Mouse (Mus musculus) cortical plate, adult 2 months (tissue): ENCODE data around the gene Shf.

Experiments used
- CTCF ChIP-seq: fragments of 200-500 bp; IDR thresholded peaks from 2 replicates; pipeline ENCODE4 v1.5.1; 2011; ENCODE audit warnings: mild to moderate bottlenecking, control low read depth, low read length; ENCODE audit not compliant: insufficient read depth; ENCODE audit errors: extremely low read depth
- POLR2A ChIP-seq: fragments of 200-500 bp; IDR thresholded peaks from 2 replicates; pipeline ENCODE4 v1.6.1; 2011; ENCODE audit warnings: mild to moderate bottlenecking, low read length, control low read depth; ENCODE audit not compliant: insufficient read depth; ENCODE audit errors: extremely low read depth

DNA sequence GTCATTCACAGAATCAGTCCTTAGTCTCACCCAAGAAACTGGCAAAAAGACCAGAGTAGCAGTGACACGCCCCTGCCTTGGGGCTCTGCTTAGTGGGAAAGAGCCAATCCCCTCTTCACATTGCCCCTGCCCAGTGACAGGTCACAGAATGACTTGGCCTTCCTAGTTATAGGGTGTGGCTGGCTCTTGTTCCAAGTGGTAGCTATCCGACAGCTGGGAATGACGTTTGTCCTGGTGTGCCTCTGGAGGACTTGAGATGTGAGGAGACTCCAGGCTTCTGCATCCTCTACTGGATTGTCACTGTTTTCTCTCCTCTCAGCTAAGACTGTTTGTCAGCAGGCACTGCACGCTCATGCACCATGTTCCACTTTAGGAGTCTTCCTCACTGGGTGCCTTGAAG lies 51.6 kb downstream of the Shf start:
- no peak for TF ChIP-seq CTCF
- no peak for TF ChIP-seq POLR2A
